Mouse (Mus musculus) testis, adult 2 months (tissue): ENCODE measurements around the gene Olfr624. TPM values are rescaled to one million over a fixed set of nuclear protein-coding genes. Genes with fewer than 3 reads are reported as not detected.

ENCODE experiments used
- H3K27ac ChIP-seq: fragments of 200-500 bp; 2 replicates; pipeline ENCODE4 v1.5.1; 2012; ENCODE audit warnings: low read depth, low read length; ENCODE audit not compliant: control insufficient read depth, insufficient read depth
- H3K27me3 ChIP-seq: fragments of 200-500 bp; 2 replicates; pipeline ENCODE4 v1.6.1; 2012; ENCODE audit warnings: mild to moderate bottlenecking, low read length, moderate library complexity; ENCODE audit not compliant: control insufficient read depth, insufficient read depth
- H3K36me3 ChIP-seq: fragments of 200-500 bp; 2 replicates; pipeline ENCODE4 v1.6.1; 2012; ENCODE audit warnings: mild to moderate bottlenecking, low read length; ENCODE audit not compliant: control insufficient read depth, insufficient read depth
- H3K4me1 ChIP-seq: fragments of 200-500 bp; 2 replicates; pipeline ENCODE4 v1.6.1; 2012; ENCODE audit warnings: low read length; ENCODE audit not compliant: control insufficient read depth, insufficient read depth
- H3K4me3 ChIP-seq: fragments of 200-500 bp; 2 replicates; pipeline ENCODE4 v1.5.1; 2012; ENCODE audit warnings: low read depth, mild to moderate bottlenecking, low read length, moderate library complexity, mixed read lengths; ENCODE audit not compliant: control insufficient read depth
- CTCF ChIP-seq: fragments of 200-500 bp; IDR thresholded peaks from 2 replicates; pipeline ENCODE4 v1.5.1; 2012; ENCODE audit warnings: low read depth, mild to moderate bottlenecking, inconsistent platforms, low read length, moderate library complexity; ENCODE audit not compliant: control insufficient read depth, insufficient read depth, insufficient replicate concordance
- POLR2A ChIP-seq: fragments of 200-500 bp; IDR thresholded peaks from 2 replicates; pipeline ENCODE4 v1.6.1; 2012; ENCODE audit warnings: low read depth, mild to moderate bottlenecking, inconsistent platforms, low read length, moderate library complexity; ENCODE audit not compliant: control insufficient read depth
- polyA plus RNA-seq: library from polyadenylated mRNA; depleted of rRNA; stranded (reverse); fragments of >200 nt; gene quantifications from 2 replicates; pipeline ENCODE4 v1.2.3, GENCODE M21; 2012; rRNA removed

Olfr624 gene
- polyA plus RNA-seq, 1 experiment = 0.02 TPM

DNA sequence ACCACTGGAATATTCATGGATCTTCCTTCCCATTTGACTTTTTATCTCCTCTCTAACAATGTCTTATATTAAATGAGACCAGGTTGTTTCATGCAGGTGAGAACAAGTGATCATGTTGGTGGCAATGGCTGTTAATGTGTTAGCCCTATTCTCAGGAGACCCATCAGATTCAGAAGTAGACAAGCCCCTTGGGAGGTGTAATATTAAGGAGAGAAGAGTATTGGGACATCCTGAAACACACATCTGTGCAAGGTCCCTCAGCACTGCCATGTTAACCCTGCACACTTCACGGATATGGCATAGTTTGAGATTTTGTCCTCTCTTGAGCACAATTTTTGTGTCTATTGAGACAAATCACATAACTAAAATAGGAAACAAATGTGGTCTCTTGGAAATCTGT is 28.4 kb downstream of the Olfr624 start, which contains the start of gene Olfr622:
TSS of gene Olfr622 (minus strand) at position 101 of the 400 bp plus-strand sequence.
- no peak within 1 kb of the TSS for H3K27ac ChIP-seq
- H3K27me3 ChIP-seq = no peaks in the 10 kb centered on the region
- no peaks in the 10 kb centered on the region for H3K36me3 ChIP-seq
- no peak within 1 kb of the TSS for H3K4me3 ChIP-seq
- H3K4me1 ChIP-seq = no peaks in the 10 kb centered on the region
- TF ChIP-seq POLR2A (no peak), CTCF (no peak)

- no peak overlapping the region for H3K27ac ChIP-seq
- H3K27me3 ChIP-seq = no peaks in the 10 kb centered on the region
- no peaks in the 10 kb centered on the region for H3K36me3 ChIP-seq
- no peaks in the 10 kb centered on the region for H3K4me1 ChIP-seq
- no peak overlapping the region for H3K4me3 ChIP-seq
- TF ChIP-seq POLR2A (no peak), CTCF (no peak)
Measured at GRCm38 (mm10) chr7:103636795-103637194, 34.2 kb downstream of the Olfr624 start.

Other genes starting within 250 kb of the Olfr624 start
- gene Olfr605, start 225.8 kb downstream of the Olfr624 start, polyA plus RNA-seq = not detected in 2 replicates
- gene Olfr606, start 222.1 kb downstream of the Olfr624 start, polyA plus RNA-seq = not detected in 2 replicates
- not detected in 2 replicates for gene Olfr607, start 207.0 kb downstream of the Olfr624 start, polyA plus RNA-seq
- gene Olfr608, start 201.3 kb downstream of the Olfr624 start, polyA plus RNA-seq = not detected in 2 replicates
- gene Olfr609, start 173.1 kb downstream of the Olfr624 start, polyA plus RNA-seq = not detected in 2 replicates
- gene Olfr610, start 159.1 kb downstream of the Olfr624 start, polyA plus RNA-seq = 0.14 TPM in 1 of 2 replicates, not detected in the other
- gene Olfr611, start 150.3 kb downstream of the Olfr624 start, polyA plus RNA-seq = 0.15 TPM in 1 of 2 replicates, not detected in the other
- not detected in 2 replicates for gene Olfr612, start 128.5 kb downstream of the Olfr624 start, polyA plus RNA-seq
- not detected in 2 replicates for gene Olfr613, start 123.1 kb downstream of the Olfr624 start, polyA plus RNA-seq
- not detected in 2 replicates for gene Olfr615, start 115.1 kb downstream of the Olfr624 start, polyA plus RNA-seq
- 0.22 and 0.25 TPM in 2 replicates for gene Olfr616, start 102.0 kb downstream of the Olfr624 start, polyA plus RNA-seq
- gene Olfr617, start 98.1 kb downstream of the Olfr624 start, polyA plus RNA-seq = not detected in 2 replicates
- not detected in 2 replicates for gene Olfr618, start 81.1 kb downstream of the Olfr624 start, polyA plus RNA-seq
- gene Olfr619, start 70.6 kb downstream of the Olfr624 start, polyA plus RNA-seq = not detected in 2 replicates
- not detected in 2 replicates for gene Olfr620, start 58.7 kb downstream of the Olfr624 start, polyA plus RNA-seq
- not detected in 2 replicates for gene Olfr622, start 28.5 kb downstream of the Olfr624 start, polyA plus RNA-seq
- not detected in 2 replicates for gene Olfr623, start 7.5 kb downstream of the Olfr624 start, polyA plus RNA-seq
- gene Olfr625-ps1, start 11.5 kb upstream of the Olfr624 start, polyA plus RNA-seq = not detected in 2 replicates
- gene Olfr243, start 43.5 kb upstream of the Olfr624 start, polyA plus RNA-seq = not detected in 2 replicates
- gene Olfr628, start 59.2 kb upstream of the Olfr624 start, polyA plus RNA-seq = not detected in 2 replicates
- not detected in 2 replicates for gene Olfr629, start 73.8 kb upstream of the Olfr624 start, polyA plus RNA-seq
- gene Olfr630, start 86.1 kb upstream of the Olfr624 start, polyA plus RNA-seq = not detected in 2 replicates
- not detected in 2 replicates for gene Olfr69, start 100.4 kb upstream of the Olfr624 start, polyA plus RNA-seq
- gene Olfr68, start 108.5 kb upstream of the Olfr624 start, polyA plus RNA-seq = not detected in 2 replicates
- gene Olfr67, start 120.6 kb upstream of the Olfr624 start, polyA plus RNA-seq = not detected in 2 replicates
- gene Hbb-bt, start 142.8 kb upstream of the Olfr624 start, polyA plus RNA-seq = 8.1 and 11.1 TPM in 2 replicates
- gene Hbb-bs, start 156.9 kb upstream of the Olfr624 start, polyA plus RNA-seq = 78.9 and 88.8 TPM in 2 replicates
- not detected in 2 replicates for gene Hbb-bh2, start 169.3 kb upstream of the Olfr624 start, polyA plus RNA-seq
- gene Hbb-bh1, start 172.0 kb upstream of the Olfr624 start, polyA plus RNA-seq = not detected in 2 replicates
- 0.19 and 0.26 TPM in 2 replicates for gene Hbb-y, start 182.0 kb upstream of the Olfr624 start, polyA plus RNA-seq
- not detected in 2 replicates for gene Olfr66, start 215.1 kb upstream of the Olfr624 start, polyA plus RNA-seq
- gene Olfr64, start 223.3 kb upstream of the Olfr624 start, polyA plus RNA-seq = not detected in 2 replicates
- not detected in 2 replicates for gene Olfr65, start 232.3 kb upstream of the Olfr624 start, polyA plus RNA-seq